Comparison of ENCODE assay signal across 9 mouse cellular contexts in genomic region chr2:35906174-35906798, GRCm38 (mm10).
A peak's percentile ranks its signal among the peaks of the same experiment; 100 is the strongest.
DNase-seq lines count a peak whose midpoint lies in the region; ATAC-seq and TF ChIP-seq lines count a peak whose summit lies in the region.
"Had no signal": no experiment of that assay in that cellular context is flagged by ENCODE, and none has a peak within 500 bp of the region (broad histone marks: within the 10 kb centered on the region; RNA-seq: fewer than 3 reads in every experiment).

No protein-coding gene starts in this region.

- peak; percentile 68 for DNase-seq in R1 (ENCODE audit: low read depth, low spot score)
- DNase-seq in cerebellum, adult 9-10 months: peak; percentile 90
- DNase-seq in hindbrain, embryonic 10.5 days (ENCODE audit: low spot score): peak; percentile 61
- DNase-seq in layer of hippocampus, adult 2 months (ENCODE audit: low spot score in 2 of 2): peak; percentile 76 to 77
- DNase-seq in retina, embryonic 14.5 days (ENCODE audit: low spot score): peak; percentile 95
- peak; percentile 40 for DNase-seq in urinary bladder, postnatal 25 days (ENCODE audit: low spot score)

- H3K9me3 ChIP-seq in hindbrain, embryonic 10.5 days: 0 out of 2 replicates have a peak, but pooled peaks cover 6% of the 10 kb centered on the region
- no peaks in the 10 kb centered on the region for H3K9me3 ChIP-seq in lung, embryonic 16.5 days (ENCODE audit: control insufficient read depth, low read length)

- 30% methylated on average over 11 of the region's 11 CpGs for WGBS in hindbrain, embryonic 10.5 days
- 10% methylated on average over 11 of the region's 11 CpGs for WGBS in lung, embryonic 16.5 days

- H3K27me3 ChIP-seq in hindbrain, embryonic 10.5 days (ENCODE audit: insufficient read depth, poor library complexity, severe bottlenecking): no peaks in the 10 kb centered on the region
- no peaks in the 10 kb centered on the region for H3K27me3 ChIP-seq in lung, embryonic 16.5 days (ENCODE audit: control insufficient read depth, insufficient read depth, low read depth, low read length)

- TF ChIP-seq CTCF in layer of hippocampus, adult 2 months (conservative IDR thresholded peaks at IDR 0.05): peak; percentile 93

- H3K9ac ChIP-seq in lung, embryonic 16.5 days (ENCODE audit: low read length): no peak overlapping the region

- H3K36me3 ChIP-seq in hindbrain, embryonic 10.5 days: no peaks in the 10 kb centered on the region
- H3K36me3 ChIP-seq in lung, embryonic 16.5 days (ENCODE audit: control insufficient read depth, insufficient read depth, low read length): no peaks in the 10 kb centered on the region

- peak; percentile 91 for ATAC-seq in frontal cortex, adult (ENCODE audit: low TSS enrichment)
- ATAC-seq in lung, embryonic 16.5 days (ENCODE audit: low read depth): peak; percentile 72

- H3K4me1 ChIP-seq in hindbrain, embryonic 10.5 days (replicated peaks): peaks cover 8% of the 10 kb centered on the region; the same call in 1 of the 2 replicates
- H3K4me1 ChIP-seq in lung, embryonic 16.5 days (replicated peaks; ENCODE audit: control insufficient read depth, insufficient read depth, low read length): no peaks in the 10 kb centered on the region

- no peak overlapping the region for H3K27ac ChIP-seq in hindbrain, embryonic 10.5 days
- no peak overlapping the region for H3K27ac ChIP-seq in layer of hippocampus, adult 2 months
- H3K27ac ChIP-seq in lung, embryonic 16.5 days (ENCODE audit: low read length): no peak overlapping the region
- H3K27ac ChIP-seq: macrophage had no signal

- H3K4me3 ChIP-seq in hindbrain, embryonic 10.5 days: no peak overlapping the region
- no peak overlapping the region for H3K4me3 ChIP-seq in layer of hippocampus, adult 2 months
- H3K4me3 ChIP-seq in lung, embryonic 16.5 days (ENCODE audit: low read length): no peak overlapping the region

- H3K4me2 ChIP-seq in lung, embryonic 16.5 days (ENCODE audit: low read depth, low read length): no peak overlapping the region

Comparison
In these comparisons a context has a peak if more than half of its experiments do, and no peak if none do; other contexts are left out.
1. DNase-seq: peak in every context shown above with its lines; median percentile 95 in retina, embryonic 14.5 days; 90 in cerebellum, adult 9-10 months; 76 in layer of hippocampus, adult 2 months; 68 in R1; 61 in hindbrain, embryonic 10.5 days; 40 in urinary bladder, postnatal 25 days.